In genomic region chr1:131281731-131282130, GRCm38 (mm10) we compare ENCODE assay signal across 31 mouse cellular contexts. TPM values are rescaled to one million over a fixed set of nuclear protein-coding genes. Genes with fewer than 3 reads are reported as not detected.
DNase-seq lines count a peak whose midpoint lies in the region; ATAC-seq and TF ChIP-seq lines count a peak whose summit lies in the region.
"Had no signal": no experiment of that assay in that cellular context is flagged by ENCODE, and none has a peak within 500 bp of the region (broad histone marks: within the 10 kb centered on the region; RNA-seq: fewer than 3 reads in every experiment).

No protein-coding gene starts in this region.

- DNase-seq in hindbrain, embryonic 11.5 days (ENCODE audit: low spot score), result no peak
- peak; percentile 85 for DNase-seq in liver, adult 2 months (ENCODE audit: extremely low read depth, low read depth, low spot score)
- no peak for DNase-seq in CH12.LX (ENCODE audit: extremely low read depth)
- no peak for DNase-seq in layer of hippocampus, adult 18-20 months (ENCODE audit: low spot score in 2 of 2)
- DNase-seq: adrenal gland, postnatal 10 days; cerebellum, adult 8-10 months; cerebellum, postnatal 25 days; gastrocnemius, postnatal 25 days; heart, adult 11 months; kidney, adult 18-20 months; kidney, postnatal 25 days; left cerebral cortex, postnatal 4 days; lung, postnatal 36 days; right cerebral cortex, postnatal 25 days; spleen, adult 18-20 months; thymus, adult 18-20 months; thymus, postnatal 25 days had no signal

- no peak for TF ChIP-seq EP300 in CH12.LX (IDR thresholded peaks at IDR 0.05; ENCODE audit: low read length)

- H3K4me1 ChIP-seq in hindbrain, embryonic 12.5 days, result no peaks in the 10 kb centered on the region
- H3K4me1 ChIP-seq in hindbrain, embryonic 11.5 days (replicated peaks; ENCODE audit: control insufficient read depth, insufficient read depth, low read length), result no peaks in the 10 kb centered on the region
- peaks cover 38% of the 10 kb centered on the region for H3K4me1 ChIP-seq in liver, adult 2 months (ENCODE audit: control insufficient read depth, insufficient read depth, low read length)
- H3K4me1 ChIP-seq in liver, embryonic 12.5 days, result peaks cover 21% of the 10 kb centered on the region; the same call in 1 of the 2 replicates
- H3K4me1 ChIP-seq in CH12.LX (ENCODE audit: control insufficient read depth in 1 of 2, insufficient read depth in 2 of 2), result peaks cover 28 to 47% of the 10 kb centered on the region in 2 experiments
- peaks cover 37% of the 10 kb centered on the region; the same call in 1 of the 2 replicates for H3K4me1 ChIP-seq in small intestine, adult 2 months (ENCODE audit: control insufficient read depth, insufficient read depth, insufficient read length, low read length)
- H3K4me1 ChIP-seq: forebrain, embryonic 13.5 days had no signal

- in situ Hi-C loops in CH12.LX (cut with MboI; ENCODE audit: low pct_ligation_motif_present, low pct_unique_long_range_greater_than_20kb, low sequenced_read_pairs), result no loop called here

- H3K27ac ChIP-seq in hindbrain, embryonic 12.5 days, result no peak overlapping the region
- no peak overlapping the region for H3K27ac ChIP-seq in hindbrain, embryonic 11.5 days (ENCODE audit: low read depth, low read length)
- peak overlapping the region; percentile 58 for H3K27ac ChIP-seq in liver, adult 2 months (replicated peaks; ENCODE audit: insufficient read depth, low read depth, low read length)
- no peak overlapping the region for H3K27ac ChIP-seq in liver, embryonic 12.5 days
- H3K27ac ChIP-seq in CH12.LX (ENCODE audit: insufficient read depth, low read depth), result no peak overlapping the region
- peak overlapping the region; percentile 68 for H3K27ac ChIP-seq in small intestine, adult 2 months (ENCODE audit: insufficient read depth, low read depth, low read length)
- H3K27ac ChIP-seq: embryonic facial prominence, embryonic 10.5 days; embryonic facial prominence, embryonic 15.5 days; forebrain, embryonic 13.5 days; heart, embryonic 10.5 days; heart, embryonic 15.5 days; kidney, embryonic 15.5 days; liver, embryonic 14.5 days; lung, embryonic 15.5 days; neural tube, embryonic 15.5 days had no signal

- TF ChIP-seq POLR2A in liver, adult 2 months (IDR thresholded peaks at IDR 0.05; ENCODE audit: extremely low read depth, insufficient read depth, low read length), result no peak
- no peak for TF ChIP-seq POLR2A in CH12.LX (IDR thresholded peaks at IDR 0.05; ENCODE audit: low read depth, low read length)
- TF ChIP-seq POLR2A in small intestine, adult 2 months (IDR thresholded peaks at IDR 0.05; ENCODE audit: low read depth, low read length), result no peak

- no peak overlapping the region for H3K4me3 ChIP-seq in hindbrain, embryonic 12.5 days
- no peak overlapping the region for H3K4me3 ChIP-seq in hindbrain, embryonic 11.5 days (ENCODE audit: low read depth, low read length)
- H3K4me3 ChIP-seq in liver, adult 2 months (ENCODE audit: insufficient read depth, low read depth, low read length), result no peak overlapping the region
- H3K4me3 ChIP-seq in liver, embryonic 12.5 days, result no peak overlapping the region
- H3K4me3 ChIP-seq in CH12.LX (replicated peaks in 1 of 3; ENCODE audit: low read depth in 2 of 3, low read length in 2 of 3, poor library complexity in 1 of 3), result no peak overlapping the region
- H3K4me3 ChIP-seq in small intestine, adult 2 months (ENCODE audit: low read depth, low read length), result no peak overlapping the region
- H3K4me3 ChIP-seq: embryonic facial prominence, embryonic 10.5 days; embryonic facial prominence, embryonic 15.5 days; forebrain, embryonic 13.5 days; heart, embryonic 10.5 days; heart, embryonic 15.5 days; kidney, embryonic 15.5 days; lung, embryonic 15.5 days; neural tube, embryonic 15.5 days had no signal

- H3K9ac ChIP-seq in hindbrain, embryonic 12.5 days, result no peak overlapping the region
- no peak overlapping the region for H3K9ac ChIP-seq in hindbrain, embryonic 11.5 days (ENCODE audit: low read depth, low read length)
- no peak overlapping the region for H3K9ac ChIP-seq in liver, adult 2 months (ENCODE audit: low read depth, low read length)
- no peak overlapping the region for H3K9ac ChIP-seq in liver, embryonic 12.5 days
- no peak overlapping the region for H3K9ac ChIP-seq in CH12.LX (ENCODE audit: insufficient read depth, low read depth)
- H3K9ac ChIP-seq: embryonic facial prominence, embryonic 15.5 days; forebrain, embryonic 13.5 days; heart, embryonic 15.5 days; kidney, embryonic 15.5 days; liver, embryonic 14.5 days; lung, embryonic 15.5 days; neural tube, embryonic 15.5 days had no signal

- 64% methylated on average over 4 of the region's 4 CpGs for WGBS in hindbrain, embryonic 12.5 days
- 68% methylated on average over 4 of the region's 4 CpGs for WGBS in hindbrain, embryonic 11.5 days
- 19% methylated on average over 4 of the region's 4 CpGs for WGBS in liver, adult 2 months
- 50% methylated on average over 4 of the region's 4 CpGs for WGBS in liver, embryonic 12.5 days (ENCODE audit: insufficient replicate concordance)
- WGBS in small intestine, adult 2 months, result 24% methylated on average over 4 of the region's 4 CpGs

- TF ChIP-seq RAD21 in CH12.LX (IDR thresholded peaks at IDR 0.05; ENCODE audit: low read depth, low read length), result no peak

- H3K79me2 ChIP-seq in liver, adult 2 months (ENCODE audit: control insufficient read depth, insufficient read depth, low read length), result no peaks in the 10 kb centered on the region; the same call in 1 of the 2 replicates
- H3K79me2 ChIP-seq in CH12.LX (replicated peaks; ENCODE audit: control insufficient read depth, extremely low read depth, insufficient read depth, poor library complexity, severe bottlenecking), result peaks cover 18% of the 10 kb centered on the region

- no peaks in the 10 kb centered on the region for H3K27me3 ChIP-seq in hindbrain, embryonic 12.5 days
- H3K27me3 ChIP-seq in hindbrain, embryonic 11.5 days (ENCODE audit: control insufficient read depth, insufficient read depth, low read length), result no peaks in the 10 kb centered on the region
- no peaks in the 10 kb centered on the region for H3K27me3 ChIP-seq in liver, adult 2 months (ENCODE audit: control insufficient read depth, insufficient read depth, low read length)
- H3K27me3 ChIP-seq in liver, embryonic 12.5 days (replicated peaks), result no peaks in the 10 kb centered on the region
- no peaks in the 10 kb centered on the region for H3K27me3 ChIP-seq in CH12.LX (replicated peaks)
- H3K27me3 ChIP-seq in small intestine, adult 2 months (ENCODE audit: control insufficient read depth, insufficient read depth, low read length), result no peaks in the 10 kb centered on the region
- H3K27me3 ChIP-seq: embryonic facial prominence, embryonic 15.5 days; forebrain, embryonic 13.5 days; heart, embryonic 15.5 days; kidney, embryonic 15.5 days; lung, embryonic 15.5 days; neural tube, embryonic 15.5 days; Patski had no signal

- no peaks in the 10 kb centered on the region for H3K9me3 ChIP-seq in hindbrain, embryonic 12.5 days (replicated peaks)
- H3K9me3 ChIP-seq in hindbrain, embryonic 11.5 days (ENCODE audit: control insufficient read depth, low read length), result no peaks in the 10 kb centered on the region
- no peaks in the 10 kb centered on the region for H3K9me3 ChIP-seq in liver, embryonic 12.5 days (replicated peaks)
- H3K9me3 ChIP-seq in CH12.LX (replicated peaks; ENCODE audit: low read length), result no peaks in the 10 kb centered on the region
- H3K9me3 ChIP-seq: embryonic facial prominence, embryonic 10.5 days; embryonic facial prominence, embryonic 15.5 days; forebrain, embryonic 13.5 days; heart, embryonic 10.5 days; heart, embryonic 15.5 days; kidney, embryonic 15.5 days; lung, embryonic 15.5 days; neural tube, embryonic 15.5 days had no signal

- peak; percentile 13; the same call in 1 of the 2 replicates for ATAC-seq in hindbrain, embryonic 12.5 days (ENCODE audit: low FRiP score)
- no peak for ATAC-seq in hindbrain, embryonic 11.5 days (ENCODE audit: low FRiP score)
- no peak for ATAC-seq in liver, embryonic 12.5 days
- ATAC-seq: forebrain, embryonic 13.5 days; Patski had no signal

- no peak for TF ChIP-seq CTCF in liver, adult 2 months (IDR thresholded peaks at IDR 0.05; ENCODE audit: low read depth, low read length)
- no peak for TF ChIP-seq CTCF in CH12.LX (conservative IDR thresholded peaks at IDR 0.05 in 1 of 2, IDR thresholded peaks at IDR 0.05 in 1 of 2; ENCODE audit: low read depth in 2 of 2, low read length in 2 of 2)
- TF ChIP-seq CTCF in small intestine, adult 2 months (IDR thresholded peaks at IDR 0.05; ENCODE audit: extremely low read depth, insufficient read length, insufficient replicate concordance, low read depth, low read length), result no peak

- dilution Hi-C loops in CH12.LX (cut with MboI; ENCODE audit: extremely low pct_ligation_motif_present, extremely low pct_unique_long_range_greater_than_20kb, low sequenced_read_pairs), result no loop called here

- no peak overlapping the region for H3K4me2 ChIP-seq in hindbrain, embryonic 12.5 days (replicated peaks)
- no peak overlapping the region for H3K4me2 ChIP-seq in hindbrain, embryonic 11.5 days (replicated peaks; ENCODE audit: low read depth, low read length)
- no peak overlapping the region for H3K4me2 ChIP-seq in liver, embryonic 12.5 days
- H3K4me2 ChIP-seq in CH12.LX (ENCODE audit: insufficient read depth, low read depth, poor library complexity, severe bottlenecking), result no peak overlapping the region
- H3K4me2 ChIP-seq: embryonic facial prominence, embryonic 15.5 days; forebrain, embryonic 13.5 days; heart, embryonic 15.5 days; kidney, embryonic 15.5 days; lung, embryonic 15.5 days; midbrain, embryonic 11.5 days; neural tube, embryonic 15.5 days had no signal

- H3K36me3 ChIP-seq in hindbrain, embryonic 12.5 days, result no peaks in the 10 kb centered on the region
- H3K36me3 ChIP-seq in hindbrain, embryonic 11.5 days (ENCODE audit: control insufficient read depth, insufficient read depth, low read length), result no peaks in the 10 kb centered on the region
- no peaks in the 10 kb centered on the region for H3K36me3 ChIP-seq in liver, adult 2 months (ENCODE audit: control insufficient read depth, insufficient read depth, low read length)
- no peaks in the 10 kb centered on the region for H3K36me3 ChIP-seq in liver, embryonic 12.5 days
- H3K36me3 ChIP-seq in CH12.LX (replicated peaks in 1 of 2; ENCODE audit: control insufficient read depth in 1 of 2, insufficient read depth in 1 of 2, low read length in 1 of 2), result peaks cover 0 to 22% of the 10 kb centered on the region in 2 experiments
- no peaks in the 10 kb centered on the region for H3K36me3 ChIP-seq in small intestine, adult 2 months (ENCODE audit: control insufficient read depth, insufficient read depth, low read length)
- H3K36me3 ChIP-seq: embryonic facial prominence, embryonic 15.5 days; heart, embryonic 15.5 days; lung, embryonic 15.5 days had no signal

RNA-seq across cellular contexts. Expression of gene Ikbke, which starts 2.3 kb away (rescaled TPM):
- polyA plus RNA-seq in hindbrain, embryonic 12.5 days (2016; fragmentation: Nextera tagmentation; extraction: Ambion mirVana), result 1.8 and 2.6 TPM in 2 replicates
- 0.49 and 0.66 TPM in 2 replicates for polyA plus RNA-seq in hindbrain, embryonic 11.5 days (2014; fragmentation: Nextera tagmentation; extraction: Ambion mirVana)
- total RNA-seq in liver, adult 2 months (2014; rRNA removed), result 15.6 and 16.6 TPM in 2 replicates
- 14.4 and 20.7 TPM in 2 replicates for polyA plus RNA-seq in liver, adult 2 months (2012; rRNA removed)
- 4.5 and 4.8 TPM in 2 replicates for polyA plus RNA-seq in liver, embryonic 12.5 days (2016; fragmentation: Nextera tagmentation; extraction: Ambion mirVana)
- 31.6 and 43.8 TPM in 2 replicates for total RNA-seq in CH12.LX (2012; rRNA removed)
- total RNA-seq in CH12.LX (2014; rRNA removed), result 11.6 and 14.0 TPM in 2 replicates
- 29.5 and 33.1 TPM in 2 replicates for polyA plus RNA-seq in CH12.LX (2012; ENCODE audit: insufficient read length, low read depth)
- 16.3 and 43.9 TPM in 2 replicates for polyA plus RNA-seq in small intestine, adult 2 months (2012; rRNA removed)
- 1 to 10 TPM; 1.2 to 1.8 TPM for total RNA-seq in layer of hippocampus, adult 18-20 months (2021)

RNA-seq across cellular contexts. Expression of gene Rassf5, which starts 36.7 kb away (rescaled TPM):
- 1.8 and 2.4 TPM in 2 replicates for polyA plus RNA-seq in hindbrain, embryonic 12.5 days (2016; fragmentation: Nextera tagmentation; extraction: Ambion mirVana)
- polyA plus RNA-seq in hindbrain, embryonic 11.5 days (2014; fragmentation: Nextera tagmentation; extraction: Ambion mirVana), result 1.1 and 1.5 TPM in 2 replicates
- 3.4 and 5.6 TPM in 2 replicates for total RNA-seq in liver, adult 2 months (2014; rRNA removed)
- polyA plus RNA-seq in liver, adult 2 months (2012; rRNA removed), result 6.1 and 8.4 TPM in 2 replicates
- polyA plus RNA-seq in liver, embryonic 12.5 days (2016; fragmentation: Nextera tagmentation; extraction: Ambion mirVana), result 3.9 and 4.7 TPM in 2 replicates
- total RNA-seq in CH12.LX (2012; rRNA removed) (11.2 and 11.5 TPM in 2 replicates), CH12.LX (2014; rRNA removed) (16.3 and 18.4 TPM in 2 replicates)
- polyA plus RNA-seq in CH12.LX (2012; ENCODE audit: insufficient read length, low read depth), result 29.7 and 32.1 TPM in 2 replicates
- 2.9 and 4.0 TPM in 2 replicates for polyA plus RNA-seq in small intestine, adult 2 months (2012; rRNA removed)
- total RNA-seq in layer of hippocampus, adult 18-20 months (2021), result 10 to 100 TPM; 15.9 to 17.4 TPM

Comparison
In these comparisons a context has a peak if more than half of its experiments do, and no peak if none do; other contexts are left out.
1. H3K27ac ChIP-seq: peak in liver, adult 2 months (single experiment) and small intestine, adult 2 months (single experiment); none in hindbrain, embryonic 12.5 days (single experiment), hindbrain, embryonic 11.5 days (single experiment), liver, embryonic 12.5 days (single experiment) and CH12.LX (single experiment).